Mouse (Mus musculus) embryonic fibroblast, embryonic 13.5 days (primary cell): ENCODE results near the gene Jarid2.

Experiments used
- CTCF ChIP-seq: IDR thresholded peaks from 2 replicates; pipeline ENCODE4 v1.5.1; 2011; ENCODE audit warnings: mild to moderate bottlenecking, control low read depth, low read length, moderate library complexity, borderline replicate concordance; ENCODE audit not compliant: insufficient read depth
- POLR2A ChIP-seq: IDR thresholded peaks from 2 replicates; pipeline ENCODE4 v1.6.1; 2011; ENCODE audit warnings: low read depth, mild to moderate bottlenecking, control low read depth, low read length, moderate library complexity

DNA sequence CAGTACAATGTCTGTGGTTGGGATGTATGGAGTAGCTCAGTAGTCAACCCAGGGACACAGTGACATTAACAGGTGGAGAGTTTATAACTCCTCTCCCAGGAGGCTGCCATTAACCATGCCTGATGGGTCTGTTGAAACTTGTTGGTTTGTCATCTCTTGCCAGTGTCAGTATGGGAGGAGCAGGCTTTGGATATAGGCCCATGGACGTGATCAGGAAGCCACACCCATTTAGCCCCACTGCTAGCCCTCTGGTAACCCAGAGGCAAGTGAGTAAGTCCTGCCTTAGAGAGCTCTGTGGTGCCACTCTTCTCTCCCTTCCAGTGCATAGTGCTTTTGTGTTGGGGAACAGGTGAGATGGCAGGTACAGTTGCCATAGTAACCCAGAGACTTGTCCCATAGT lies 175.0 kb downstream of the Jarid2 start:
- TF ChIP-seq CTCF: no peak
- no peak for TF ChIP-seq POLR2A
